Mouse (Mus musculus): ENCODE results near the gene Stip1. TPM values are rescaled to one million over a fixed set of nuclear protein-coding genes. Genes with fewer than 3 reads are reported as not detected.

The Stip1 gene
- polyA plus RNA-seq, 1 experiment from 2014 or later = 212 TPM

- Histone ChIP-seq H3K9me3 (ENCODE audit: control insufficient read depth, low read length) (no peaks in the 10 kb centered on the region), H3K36me3 (ENCODE audit: control insufficient read depth, insufficient read depth, low read length) (peaks cover 7% of the 10 kb centered on the region), H3K9ac (ENCODE audit: low read length) (no peak overlapping the region), H3K27ac (ENCODE audit: low read depth) (no peak overlapping the region), H3K4me2 (ENCODE audit: low read length) (no peak overlapping the region), H3K4me3 (ENCODE audit: low read depth, low read length) (no peak overlapping the region), H3K4me1 (replicated peaks; ENCODE audit: control insufficient read depth, insufficient read depth, low read length) (no peaks in the 10 kb centered on the region), H3K27me3 (replicated peaks; ENCODE audit: control insufficient read depth, insufficient read depth, low read length) (no peaks in the 10 kb centered on the region)
- ATAC-seq (replicated peaks; ENCODE audit: low FRiP score, low TSS enrichment, low read depth) (no peak), DNase-seq (ENCODE audit: low spot score) (no peak)
- 81% methylated on average over 9 of the region's 9 CpGs for WGBS
These were observed 25.8 kb downstream of the Stip1 start for GRCm38 (mm10) chr19:7013984-7014383.

DNA sequence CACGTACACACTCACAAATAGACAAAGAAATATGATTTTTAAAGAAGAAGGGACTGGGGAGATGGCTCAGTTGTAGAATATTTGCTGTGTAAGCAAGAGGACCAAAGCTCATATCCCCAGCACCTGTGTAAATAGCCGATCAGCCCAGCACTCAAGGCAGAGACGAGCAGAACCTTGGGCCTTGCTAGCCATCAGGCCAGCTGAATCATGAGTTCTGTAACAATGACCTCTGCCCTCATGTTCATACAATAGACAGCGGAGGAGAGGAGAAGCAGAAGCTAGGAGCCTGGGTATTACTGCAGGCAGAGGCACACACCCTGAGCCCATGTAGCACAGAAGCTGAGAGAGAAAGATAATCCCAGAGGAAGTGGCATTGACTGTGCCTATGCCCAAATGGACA, 27.3 kb downstream of the Stip1 start:
- Histone ChIP-seq H3K9me3 (ENCODE audit: control insufficient read depth, low read length) (no peaks in the 10 kb centered on the region), H3K9ac (ENCODE audit: low read length) (no peak overlapping the region), H3K27ac (ENCODE audit: low read depth) (no peak overlapping the region), H3K36me3 (ENCODE audit: control insufficient read depth, insufficient read depth, low read length) (no peaks in the 10 kb centered on the region; the same call in 1 of the 2 replicates), H3K27me3 (replicated peaks; ENCODE audit: control insufficient read depth, insufficient read depth, low read length) (no peaks in the 10 kb centered on the region), H3K4me2 (ENCODE audit: low read length) (no peak overlapping the region), H3K4me1 (replicated peaks; ENCODE audit: control insufficient read depth, insufficient read depth, low read length) (no peaks in the 10 kb centered on the region), H3K4me3 (ENCODE audit: low read depth, low read length) (no peak overlapping the region)
- ATAC-seq (replicated peaks; ENCODE audit: low FRiP score, low TSS enrichment, low read depth) = no peak
- DNase-seq (ENCODE audit: low spot score) = no peak
- WGBS = 73% methylated on average over 4 of the region's 4 CpGs

DNA sequence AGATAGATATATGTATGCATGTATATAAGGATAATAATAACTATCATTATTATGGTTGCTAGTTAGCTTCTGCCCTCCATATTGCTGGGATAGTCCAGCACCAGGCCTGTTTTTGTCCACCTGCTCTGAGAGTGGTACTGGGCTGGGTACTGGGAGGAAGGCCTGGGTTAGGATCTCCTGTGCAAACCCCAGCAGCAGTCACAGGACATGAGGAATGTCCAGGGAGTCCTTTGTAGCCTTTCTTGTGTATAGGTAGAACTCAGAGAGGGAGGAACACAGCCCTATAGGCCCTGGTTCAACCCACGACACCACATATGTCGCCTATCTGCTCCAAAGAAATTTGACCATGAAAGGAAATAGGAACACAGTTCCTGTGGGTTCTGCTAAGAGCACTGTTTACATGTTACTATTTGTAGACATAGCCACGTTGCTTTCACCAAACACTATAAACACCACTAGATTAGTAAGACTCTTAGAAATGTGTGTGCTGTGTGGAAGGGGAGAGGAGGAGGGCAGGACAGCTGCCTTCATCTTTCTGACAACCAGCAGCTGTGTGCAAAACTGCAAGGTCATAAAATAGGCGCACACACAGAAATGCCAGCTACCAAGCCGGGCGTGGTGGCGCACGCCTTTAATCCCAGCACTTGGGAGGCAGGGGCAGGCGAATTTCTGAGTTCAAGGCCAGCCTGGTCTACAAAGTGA, 32.7 kb downstream of the Stip1 start:
- no peak overlapping the region for H3K4me2 ChIP-seq (ENCODE audit: low read length)

GRCm38 (mm10) chr19:6999360-7000063, 40.3 kb downstream of the Stip1 start:
- Histone ChIP-seq H3K4me3 (ENCODE audit: low read depth, low read length) (no peak overlapping the region), H3K4me1 (replicated peaks; ENCODE audit: control insufficient read depth, insufficient read depth, low read length) (peaks cover 12% of the 10 kb centered on the region), H3K36me3 (ENCODE audit: control insufficient read depth, insufficient read depth, low read length) (peaks cover 17% of the 10 kb centered on the region; the same call in 1 of the 2 replicates), H3K9ac (ENCODE audit: low read length) (no peak overlapping the region), H3K27ac (ENCODE audit: low read depth) (no peak overlapping the region), H3K9me3 (ENCODE audit: control insufficient read depth, low read length) (0 out of 2 replicates have a peak, but pooled peaks cover 4% of the 10 kb centered on the region), H3K4me2 (ENCODE audit: low read length) (no peak overlapping the region), H3K27me3 (replicated peaks; ENCODE audit: control insufficient read depth, insufficient read depth, low read length) (no peaks in the 10 kb centered on the region)
- DNase-seq (ENCODE audit: low spot score) = no peak
- WGBS = 89% methylated on average over 19 of the region's 19 CpGs
- no peak for ATAC-seq (replicated peaks; ENCODE audit: low FRiP score, low TSS enrichment, low read depth)

More for the DNA sequence above, 32.7 kb downstream of the Stip1 start:
- Histone ChIP-seq H3K27ac (ENCODE audit: low read depth) (peak overlapping the region; percentile 47; the same call in 1 of the 2 replicates), H3K9ac (ENCODE audit: low read length) (no peak overlapping the region), H3K4me1 (replicated peaks; ENCODE audit: control insufficient read depth, insufficient read depth, low read length) (0 out of 2 replicates have a peak, but pooled peaks cover 6% of the 10 kb centered on the region), H3K9me3 (ENCODE audit: control insufficient read depth, low read length) (no peaks in the 10 kb centered on the region), H3K36me3 (ENCODE audit: control insufficient read depth, insufficient read depth, low read length) (no peaks in the 10 kb centered on the region), H3K4me3 (ENCODE audit: low read depth, low read length) (no peak overlapping the region), H3K27me3 (replicated peaks; ENCODE audit: control insufficient read depth, insufficient read depth, low read length) (no peaks in the 10 kb centered on the region)
- 69% methylated on average over 9 of the region's 9 CpGs for WGBS
- DNase-seq (ENCODE audit: low spot score) (no peak), ATAC-seq (replicated peaks; ENCODE audit: low FRiP score, low TSS enrichment, low read depth) (no peak)

DNA sequence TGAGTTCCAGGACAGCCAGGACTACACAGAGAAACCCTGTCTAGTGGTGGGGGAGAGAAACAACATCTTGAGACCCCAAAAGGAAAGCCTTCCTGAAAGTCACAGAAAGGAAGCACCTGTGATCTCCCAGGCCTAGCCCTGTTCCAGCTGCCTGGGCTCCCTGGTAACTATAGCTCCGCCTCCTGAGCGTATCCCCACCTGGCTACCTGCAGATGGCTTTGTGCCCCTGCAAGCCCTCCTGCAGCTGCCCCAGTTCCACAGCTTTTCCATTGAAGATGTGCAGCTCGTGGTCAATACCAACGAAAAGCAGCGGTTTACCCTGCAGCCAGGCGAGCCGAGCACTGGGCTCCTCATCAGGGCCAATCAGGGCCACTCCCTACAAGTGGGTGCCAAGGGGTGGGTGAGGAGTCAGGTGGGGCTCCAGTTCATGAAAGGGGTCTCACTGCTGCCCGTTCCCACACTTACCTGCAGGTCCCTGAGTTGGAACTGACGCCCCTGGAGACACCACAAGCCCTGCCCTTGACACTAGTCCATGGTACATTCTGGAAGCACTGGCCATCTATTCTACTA, 42.0 kb downstream of the Stip1 start:
- no peak overlapping the region for H3K9ac ChIP-seq (ENCODE audit: low read length)

GRCm38 (mm10) chr19:6996006-6996405, 43.8 kb downstream of the Stip1 start, which contains the start of the genes Nudt22 and Trpt1:
Nudt22 (minus strand) TSS chr19:6996117.
Trpt1 (plus strand) TSS chr19:6996131.
- WGBS = under 1% methylated on average over 24 of the region's 24 CpGs
- Histone ChIP-seq H3K9ac (ENCODE audit: low read length) (peak within 1 kb of the TSS; percentile 62), H3K36me3 (ENCODE audit: control insufficient read depth, insufficient read depth, low read length) (peaks cover 17% of the 10 kb centered on the region; the same call in 1 of the 2 replicates), H3K4me2 (ENCODE audit: low read length) (peak within 1 kb of the TSS; percentile 89), H3K27ac (ENCODE audit: low read depth) (peak within 1 kb of the TSS; percentile 19; the same call in 1 of the 2 replicates), H3K9me3 (ENCODE audit: control insufficient read depth, low read length) (0 out of 2 replicates have a peak, but pooled peaks cover 4% of the 10 kb centered on the region), H3K27me3 (replicated peaks; ENCODE audit: control insufficient read depth, insufficient read depth, low read length) (no peaks in the 10 kb centered on the region), H3K4me3 (ENCODE audit: low read depth, low read length) (peak within 1 kb of the TSS; percentile 58), H3K4me1 (replicated peaks; ENCODE audit: control insufficient read depth, insufficient read depth, low read length) (peaks cover 17% of the 10 kb centered on the region)
- peak; percentile 85 for ATAC-seq (replicated peaks; ENCODE audit: low FRiP score, low TSS enrichment, low read depth)
- peak; percentile 91 for DNase-seq (ENCODE audit: low spot score)

More for the DNA sequence above, 42.0 kb downstream of the Stip1 start:
- no peak for DNase-seq (ENCODE audit: low spot score)
- peaks cover 17% of the 10 kb centered on the region; the same call in 1 of the 2 replicates for H3K36me3 ChIP-seq (ENCODE audit: control insufficient read depth, insufficient read depth, low read length)
- H3K27me3 ChIP-seq (replicated peaks; ENCODE audit: control insufficient read depth, insufficient read depth, low read length) = no peaks in the 10 kb centered on the region
- no peak overlapping the region for H3K4me2 ChIP-seq (ENCODE audit: low read length)
- H3K4me3 ChIP-seq (ENCODE audit: low read depth, low read length) = no peak overlapping the region
- no peak for ATAC-seq (replicated peaks; ENCODE audit: low FRiP score, low TSS enrichment, low read depth)
- WGBS = 86% methylated on average over 9 of the region's 9 CpGs
- H3K27ac ChIP-seq (ENCODE audit: low read depth) = no peak overlapping the region
- 0 out of 2 replicates have a peak, but pooled peaks cover 4% of the 10 kb centered on the region for H3K9me3 ChIP-seq (ENCODE audit: control insufficient read depth, low read length)
- H3K4me1 ChIP-seq (replicated peaks; ENCODE audit: control insufficient read depth, insufficient read depth, low read length) = peaks cover 12% of the 10 kb centered on the region

DNA sequence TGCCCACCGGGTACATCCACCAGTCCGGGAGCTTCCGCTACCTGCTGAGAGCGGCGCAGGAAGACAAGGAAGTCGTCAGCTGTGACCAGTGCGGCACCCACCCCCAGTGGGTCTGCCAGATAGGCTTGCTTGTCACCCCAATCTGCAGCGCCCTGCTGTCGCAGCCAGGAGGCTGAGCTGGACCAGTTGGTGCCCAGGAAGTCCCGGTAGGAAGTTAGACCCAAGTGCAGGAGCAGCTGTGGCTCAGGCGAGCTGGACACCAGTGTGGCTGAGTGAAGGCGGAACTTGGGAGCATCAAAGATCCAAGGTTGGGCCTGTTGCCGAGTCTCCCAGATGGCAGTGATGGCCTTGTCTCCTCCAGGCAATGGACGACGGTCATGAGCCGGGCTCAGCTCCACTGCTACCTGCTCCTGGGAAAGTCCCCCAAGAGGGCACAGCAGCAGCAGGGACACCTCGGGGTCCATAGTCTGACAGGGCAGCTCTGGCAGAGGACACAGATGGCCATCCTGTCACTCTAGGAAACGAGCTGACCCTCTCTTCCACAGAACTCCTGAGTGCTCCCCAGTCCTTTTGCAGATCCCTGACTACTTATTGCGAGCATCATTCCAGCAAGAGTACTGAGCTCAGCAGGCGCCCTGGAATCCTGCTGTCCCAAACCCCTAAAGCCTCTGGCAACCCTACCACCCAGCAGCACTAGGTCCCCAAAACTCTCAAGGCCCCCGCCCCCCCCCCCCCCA, 44.3 kb downstream of the Stip1 start:
- WGBS = 52% methylated on average over 20 of the region's 21 CpGs
- peak overlapping the region; percentile 39 for H3K9ac ChIP-seq (ENCODE audit: low read length)
- H3K36me3 ChIP-seq (ENCODE audit: control insufficient read depth, insufficient read depth, low read length) = peaks cover 17% of the 10 kb centered on the region; the same call in 1 of the 2 replicates
- H3K27ac ChIP-seq (ENCODE audit: low read depth) = no peak overlapping the region
- H3K27me3 ChIP-seq (replicated peaks; ENCODE audit: control insufficient read depth, insufficient read depth, low read length) = no peaks in the 10 kb centered on the region
- DNase-seq (ENCODE audit: low spot score) = peak; percentile 57
- H3K4me2 ChIP-seq (ENCODE audit: low read length) = peak overlapping the region; percentile 89
- 0 out of 2 replicates have a peak, but pooled peaks cover 4% of the 10 kb centered on the region for H3K9me3 ChIP-seq (ENCODE audit: control insufficient read depth, low read length)
- no peak for ATAC-seq (replicated peaks; ENCODE audit: low FRiP score, low TSS enrichment, low read depth)
- H3K4me3 ChIP-seq (ENCODE audit: low read depth, low read length) = peak overlapping the region; percentile 58
- H3K4me1 ChIP-seq (replicated peaks; ENCODE audit: control insufficient read depth, insufficient read depth, low read length) = peaks cover 17% of the 10 kb centered on the region

GRCm38 (mm10) chr19:6994489-6994888, 45.3 kb downstream of the Stip1 start:
- Histone ChIP-seq H3K4me1 (replicated peaks; ENCODE audit: control insufficient read depth, insufficient read depth, low read length) (peaks cover 17% of the 10 kb centered on the region), H3K4me2 (ENCODE audit: low read length) (no peak overlapping the region), H3K9me3 (ENCODE audit: control insufficient read depth, low read length) (0 out of 2 replicates have a peak, but pooled peaks cover under 1% of the 10 kb centered on the region), H3K4me3 (ENCODE audit: low read depth, low read length) (no peak overlapping the region), H3K27ac (ENCODE audit: low read depth) (no peak overlapping the region), H3K27me3 (replicated peaks; ENCODE audit: control insufficient read depth, insufficient read depth, low read length) (no peaks in the 10 kb centered on the region), H3K36me3 (ENCODE audit: control insufficient read depth, insufficient read depth, low read length) (peaks cover 11% of the 10 kb centered on the region; the same call in 1 of the 2 replicates), H3K9ac (ENCODE audit: low read length) (no peak overlapping the region)
- WGBS = 86% methylated on average over 8 of the region's 8 CpGs
- ATAC-seq (replicated peaks; ENCODE audit: low FRiP score, low TSS enrichment, low read depth) (no peak), DNase-seq (ENCODE audit: low spot score) (no peak)
